Mouse (Mus musculus): ENCODE measurements around the gene Pfkfb4. TPM values are rescaled to one million over a fixed set of nuclear protein-coding genes. Genes with fewer than 3 reads are reported as not detected.

Pfkfb4 gene
- polyA plus RNA-seq, 1 experiment from 2014 or later: 10.2 TPM

DNA sequence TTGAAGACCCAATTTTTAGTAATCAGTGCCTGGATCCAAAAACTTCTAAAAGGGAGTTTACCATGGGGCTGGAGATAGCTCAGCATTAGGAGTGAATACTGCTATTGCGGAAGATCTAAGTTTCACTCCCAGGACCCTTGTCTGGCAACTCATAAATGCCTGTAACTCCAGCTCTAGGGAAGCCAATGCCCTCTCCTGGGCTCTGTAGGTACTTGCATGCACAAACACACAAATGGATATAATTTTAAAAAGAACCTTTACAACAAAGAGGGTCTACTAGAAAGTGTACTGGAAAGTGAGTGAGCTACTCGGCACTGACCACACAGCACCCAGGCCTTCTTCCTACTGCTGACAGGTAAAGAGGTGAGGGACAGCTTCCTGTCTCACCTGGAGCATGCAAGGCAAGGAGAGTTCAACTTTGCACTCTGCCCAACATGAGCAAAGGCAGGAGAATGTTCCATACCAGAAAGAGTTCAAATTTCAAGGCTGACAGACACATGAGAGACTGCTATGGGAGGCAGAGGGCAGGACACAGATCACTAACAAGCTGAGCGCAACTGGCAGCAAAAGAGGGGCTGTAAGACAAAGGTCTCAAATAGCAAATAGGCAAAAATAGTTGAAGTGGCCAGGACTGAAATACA is 76.6 kb downstream of the Pfkfb4 start:
- Histone ChIP-seq H3K4me2 (no peak overlapping the region), H3K27me3 (replicated peaks) (no peaks in the 10 kb centered on the region), H3K4me3 (replicated peaks) (no peak overlapping the region), H3K27ac (no peak overlapping the region), H3K9ac (no peak overlapping the region), H3K4me1 (peaks cover 7% of the 10 kb centered on the region), H3K9me3 (no peaks in the 10 kb centered on the region), H3K36me3 (peaks cover 56% of the 10 kb centered on the region)
- no peak for ATAC-seq (ENCODE audit: insufficient read depth, low FRiP score, low read depth)
- 94% methylated on average over 3 of the region's 3 CpGs for WGBS

DNA sequence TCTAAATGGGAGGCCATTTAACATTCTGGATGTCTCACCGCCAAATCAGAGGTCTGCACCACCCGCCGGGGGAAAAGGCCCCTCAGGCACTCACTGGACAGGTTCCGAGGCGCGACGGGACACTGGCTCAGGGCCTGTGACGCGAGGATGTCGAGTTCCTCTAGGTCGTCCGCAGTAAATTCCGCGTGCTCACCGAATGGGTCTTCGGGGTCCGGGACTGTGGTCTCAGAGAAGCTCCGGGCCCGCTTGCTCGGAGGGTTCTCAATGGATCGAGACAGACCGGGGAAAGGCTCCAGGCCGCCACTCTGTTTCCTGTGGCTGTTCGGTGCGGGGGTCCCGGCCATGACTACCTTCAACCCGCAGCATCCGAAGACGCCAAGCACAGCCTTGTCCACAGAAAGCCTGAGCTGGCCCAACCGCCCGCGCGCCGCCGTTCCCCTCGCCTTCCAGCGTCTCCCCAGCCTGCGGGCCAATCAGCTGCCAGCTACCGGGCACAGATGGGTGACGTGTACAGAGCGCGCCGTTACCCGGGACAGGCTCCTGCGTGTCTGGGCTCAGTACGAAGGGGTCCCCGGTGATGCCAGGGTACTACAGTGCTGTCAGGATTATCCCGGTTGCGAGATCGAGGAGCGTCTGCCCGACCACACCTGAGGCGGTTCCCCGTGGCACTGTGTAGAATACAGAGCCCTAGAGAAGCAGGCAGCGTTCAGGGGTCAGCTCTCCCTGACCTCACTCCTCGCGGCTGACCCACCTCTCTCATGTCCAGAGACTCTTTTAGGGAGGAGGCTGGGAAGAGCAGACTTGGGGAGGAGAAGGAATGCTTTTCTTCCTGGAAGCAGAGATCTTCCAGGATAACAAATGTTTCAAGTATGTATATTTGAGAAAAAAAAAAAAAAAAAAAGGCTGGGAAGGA is 82.3 kb downstream of the Pfkfb4 start, which contains the start of gene Atrip:
Gene Atrip (minus strand): TSS at position 464 of the 913 bp plus-strand sequence.
- H3K4me2 ChIP-seq: peak within 1 kb of the TSS; percentile 86

DNA sequence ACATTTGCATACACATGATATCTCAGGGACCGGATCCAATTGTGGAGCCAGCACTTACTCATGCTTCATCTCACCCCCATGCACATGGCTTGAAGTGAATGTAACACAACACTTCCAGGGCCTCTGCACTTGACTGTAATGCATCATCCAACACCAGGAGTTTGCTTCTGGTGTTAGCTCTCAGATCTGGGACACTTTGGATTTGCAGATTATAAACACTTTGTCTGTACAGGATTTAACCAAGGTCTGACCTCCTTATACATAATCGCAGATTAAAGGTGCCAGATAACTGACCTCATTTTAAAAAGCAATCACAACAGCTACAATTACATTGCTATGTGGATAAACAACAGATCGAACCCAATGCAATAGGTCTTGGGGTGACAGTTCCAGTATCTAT is 88.9 kb downstream of the Pfkfb4 start:
- Histone ChIP-seq H3K4me2 (peak overlapping the region; percentile 79; the same call in 1 of the 2 replicates), H3K9me3 (no peaks in the 10 kb centered on the region), H3K4me1 (peaks cover 22% of the 10 kb centered on the region), H3K27me3 (replicated peaks) (no peaks in the 10 kb centered on the region), H3K36me3 (no peaks in the 10 kb centered on the region), H3K4me3 (replicated peaks) (no peak overlapping the region), H3K27ac (no peak overlapping the region), H3K9ac (no peak overlapping the region)
- 92% methylated on average over 3 of the region's 3 CpGs for WGBS
- no peak for ATAC-seq (ENCODE audit: insufficient read depth, low FRiP score, low read depth)

More for the DNA sequence above, 82.3 kb downstream of the Pfkfb4 start, which contains the start of gene Atrip:
- no peaks in the 10 kb centered on the region for H3K9me3 ChIP-seq
- no peaks in the 10 kb centered on the region for H3K27me3 ChIP-seq (replicated peaks)
- peaks cover 11% of the 10 kb centered on the region for H3K4me1 ChIP-seq
- peak within 1 kb of the TSS; percentile 72 for H3K27ac ChIP-seq
- H3K9ac ChIP-seq: peak within 1 kb of the TSS; percentile 94
- peak within 1 kb of the TSS; percentile 88 for H3K4me3 ChIP-seq (replicated peaks)
- under 1% methylated on average over 56 of the region's 57 CpGs for WGBS
- peaks cover 12% of the 10 kb centered on the region for H3K36me3 ChIP-seq
- ATAC-seq (ENCODE audit: insufficient read depth, low FRiP score, low read depth): peak; percentile 98

- 4% methylated on average over 11 of the region's 11 CpGs for WGBS
- peaks cover 22% of the 10 kb centered on the region for H3K4me1 ChIP-seq
- peak overlapping the region; percentile 84 for H3K4me3 ChIP-seq (replicated peaks)
- no peaks in the 10 kb centered on the region for H3K9me3 ChIP-seq
- peak overlapping the region; percentile 79 for H3K4me2 ChIP-seq
- no peaks in the 10 kb centered on the region for H3K36me3 ChIP-seq
- ATAC-seq (ENCODE audit: insufficient read depth, low FRiP score, low read depth): no peak
- peak overlapping the region; percentile 76 for H3K9ac ChIP-seq
- H3K27me3 ChIP-seq (replicated peaks): no peaks in the 10 kb centered on the region
- H3K27ac ChIP-seq: peak overlapping the region; percentile 78; the same call in 1 of the 2 replicates
Measured at GRCm38 (mm10) chr9:109081749-109082123, 90.2 kb downstream of the Pfkfb4 start.

MicroRNA genes within 50 kb of the gene (microRNA counts, 519-probe panel; counts per million panel counts)
- not detected for microRNA mmu-miR-711

Small RNA genes within 50 kb of the gene (microRNA-seq; reads per million reads assigned to microRNA genes)
- gene Mir711: not detected

Other genes with a start within 250 kb of the Pfkfb4 start
- 71.3 and 81.9 TPM in 2 replicates for gene Ip6k2, start 208.0 kb upstream of the Pfkfb4 start, polyA plus RNA-seq (2015; fragmentation: Nextera tagmentation; extraction: Ambion mirVana)
- 10.5 and 13.0 TPM in 2 replicates for gene Nckipsd, start 183.4 kb upstream of the Pfkfb4 start, polyA plus RNA-seq (2015; fragmentation: Nextera tagmentation; extraction: Ambion mirVana)
- gene Celsr3, start 165.5 kb upstream of the Pfkfb4 start, polyA plus RNA-seq (2015; fragmentation: Nextera tagmentation; extraction: Ambion mirVana): 0.94 and 1.2 TPM in 2 replicates
- 12.8 and 18.5 TPM in 2 replicates for gene Slc26a6, start 138.5 kb upstream of the Pfkfb4 start, polyA plus RNA-seq (2015; fragmentation: Nextera tagmentation; extraction: Ambion mirVana)
- gene Tmem89, start 77.2 kb upstream of the Pfkfb4 start, polyA plus RNA-seq (2015; fragmentation: Nextera tagmentation; extraction: Ambion mirVana): not detected in 2 replicates
- 499 and 511 TPM in 2 replicates for gene Uqcrc1, start 55.1 kb upstream of the Pfkfb4 start, polyA plus RNA-seq (2015; fragmentation: Nextera tagmentation; extraction: Ambion mirVana)
- 5.9 and 6.6 TPM in 2 replicates for gene Col7a1, start 38.2 kb upstream of the Pfkfb4 start, polyA plus RNA-seq (2015; fragmentation: Nextera tagmentation; extraction: Ambion mirVana)
- gene Ucn2, start 5.8 kb upstream of the Pfkfb4 start, polyA plus RNA-seq (2015; fragmentation: Nextera tagmentation; extraction: Ambion mirVana): 0.12 and 0.19 TPM in 2 replicates
- 104 and 107 TPM in 2 replicates for gene Shisa5, start 46.8 kb downstream of the Pfkfb4 start, polyA plus RNA-seq (2015; fragmentation: Nextera tagmentation; extraction: Ambion mirVana)
- 12.7 and 14.4 TPM in 2 replicates for gene Trex1, start 68.0 kb downstream of the Pfkfb4 start, polyA plus RNA-seq (2015; fragmentation: Nextera tagmentation; extraction: Ambion mirVana)
- gene Atrip, start 82.3 kb downstream of the Pfkfb4 start, polyA plus RNA-seq (2015; fragmentation: Nextera tagmentation; extraction: Ambion mirVana): 24.7 and 26.1 TPM in 2 replicates
- 14.7 and 16.3 TPM in 2 replicates for gene Ccdc51, start 90.7 kb downstream of the Pfkfb4 start, polyA plus RNA-seq (2015; fragmentation: Nextera tagmentation; extraction: Ambion mirVana)
- 586 and 587 TPM in 2 replicates for gene Tma7, start 90.8 kb downstream of the Pfkfb4 start, polyA plus RNA-seq (2015; fragmentation: Nextera tagmentation; extraction: Ambion mirVana)
- gene Plxnb1, start 103.6 kb downstream of the Pfkfb4 start, polyA plus RNA-seq (2015; fragmentation: Nextera tagmentation; extraction: Ambion mirVana): 12.8 and 13.3 TPM in 2 replicates
- not detected in 2 replicates for gene Fbxw21, start 170.3 kb downstream of the Pfkfb4 start, polyA plus RNA-seq (2015; fragmentation: Nextera tagmentation; extraction: Ambion mirVana)
- 0.10 TPM in 1 of 2 replicates, not detected in the other for gene Fbxw13, start 204.2 kb downstream of the Pfkfb4 start, polyA plus RNA-seq (2015; fragmentation: Nextera tagmentation; extraction: Ambion mirVana)
- not detected in 2 replicates for gene Fbxw20, start 243.0 kb downstream of the Pfkfb4 start, polyA plus RNA-seq (2015; fragmentation: Nextera tagmentation; extraction: Ambion mirVana)